Mouse (Mus musculus) large intestine, adult 2 months (tissue): ENCODE measurements around the gene Mtrf1. TPM values are rescaled to one million over a fixed set of nuclear protein-coding genes. Genes with fewer than 3 reads are reported as not detected.
"Not testable (repeated sequence)": the region's sequence is repeated elsewhere in the genome, so short reads cannot be mapped to it uniquely, and the experiment has no call there.

Experiments
- DNase-seq: peaks from one replicate; pipeline ENCODE4 v3.0.0-alpha.2; 2012; ENCODE audit warnings: low read depth, low spot score
- WGBS: fragments of 180-500 bp; shearing (Covaris S2); methylation state at CpG from one replicate; pipeline ENCODE4 v1.1.7; 2018; 5-methylcytosine and 5-hydroxymethylcytosine counted together
- polyA plus RNA-seq: library from polyadenylated mRNA; depleted of rRNA; stranded (reverse); fragments of >200 nt; gene quantifications from 2 replicates; pipeline ENCODE4 v1.2.3, GENCODE M21; 2012; rRNA removed

Mtrf1 gene
- 1.6 and 1.7 TPM in 2 replicates for polyA plus RNA-seq

DNA sequence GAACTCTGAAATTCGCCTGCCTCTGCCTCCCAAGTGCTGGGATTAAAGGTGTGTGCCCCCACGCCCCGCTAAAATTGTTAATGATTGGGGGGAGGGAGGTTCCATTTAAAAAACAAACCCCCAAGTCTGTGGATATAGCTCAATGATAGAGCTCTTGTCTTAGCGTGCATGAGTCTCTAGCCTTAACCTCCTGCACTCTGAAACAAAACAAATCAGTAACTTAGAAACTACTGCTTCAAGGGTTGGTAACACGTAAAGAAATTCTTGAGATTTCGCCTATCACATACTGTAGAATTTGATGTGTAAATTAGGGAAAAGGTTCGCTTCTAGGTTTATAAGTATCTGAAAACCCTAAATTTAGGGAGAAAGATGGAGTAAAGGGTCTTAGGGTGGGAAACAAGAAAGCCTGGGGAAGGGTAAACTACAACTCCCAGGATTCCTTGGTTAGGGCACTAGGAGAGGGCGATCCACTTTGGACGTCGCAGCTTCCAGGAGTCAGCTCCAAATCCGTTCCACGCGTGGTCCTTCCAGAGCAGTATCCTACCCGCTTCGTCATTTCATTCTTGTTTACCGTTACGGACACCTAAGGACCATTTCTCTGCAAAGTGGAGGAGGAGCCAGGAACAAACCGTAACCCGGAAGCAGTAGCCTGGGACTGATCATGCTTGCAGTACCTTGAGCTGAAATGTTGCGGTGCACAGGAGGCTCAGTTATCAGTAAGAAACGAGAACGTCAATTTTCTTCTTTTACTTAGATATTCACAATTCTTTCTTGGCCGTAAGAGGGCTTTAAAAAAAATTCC is at the start of gene Mtrf1:
Gene Mtrf1 (plus strand): TSS at position 452 of the 802 bp plus-strand sequence.
- peak; percentile 47 for DNase-seq
- WGBS, result 18% methylated on average over 23 of the region's 23 CpGs

DNA sequence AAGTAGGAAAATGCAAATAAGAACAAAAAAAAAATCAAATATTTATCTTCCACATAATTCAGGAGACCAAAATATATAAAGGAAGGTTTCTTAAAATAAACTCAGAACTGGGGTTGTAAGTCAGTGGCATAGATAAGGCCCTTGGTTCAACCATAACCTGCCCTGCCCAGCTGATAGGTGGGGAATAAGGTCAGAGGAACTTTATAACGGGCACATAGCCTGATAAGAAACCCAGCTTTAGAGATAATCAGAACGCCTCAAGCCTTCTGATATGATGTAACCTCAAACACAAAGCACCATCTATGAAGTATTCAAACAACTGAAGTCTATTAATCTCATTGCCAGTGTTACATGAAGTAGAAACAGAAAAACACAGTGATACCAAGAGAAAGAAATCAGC is 39.5 kb upstream of the Mtrf1 start:
- 42% methylated on average over 2 of the region's 2 CpGs for WGBS
- no peak for DNase-seq

DNA sequence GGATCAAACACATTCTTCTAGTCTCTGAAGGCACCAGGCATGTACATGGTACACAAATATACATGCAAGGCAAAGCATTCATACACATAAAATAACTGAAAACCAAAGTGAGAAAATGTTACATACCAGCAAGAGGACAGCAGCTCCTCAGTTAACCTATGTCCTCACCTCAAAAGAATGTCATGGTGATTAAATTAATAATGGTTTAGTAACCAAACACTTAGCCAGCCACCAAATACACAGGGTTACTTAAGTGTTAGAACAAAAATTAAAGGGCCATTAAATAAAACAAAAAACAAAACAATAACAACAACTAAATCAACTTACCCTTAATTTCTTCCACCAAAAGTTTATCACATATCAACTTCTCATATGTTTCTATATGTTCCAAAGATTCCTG is 20.5 kb upstream of the Mtrf1 start:
- no peak for DNase-seq

DNA sequence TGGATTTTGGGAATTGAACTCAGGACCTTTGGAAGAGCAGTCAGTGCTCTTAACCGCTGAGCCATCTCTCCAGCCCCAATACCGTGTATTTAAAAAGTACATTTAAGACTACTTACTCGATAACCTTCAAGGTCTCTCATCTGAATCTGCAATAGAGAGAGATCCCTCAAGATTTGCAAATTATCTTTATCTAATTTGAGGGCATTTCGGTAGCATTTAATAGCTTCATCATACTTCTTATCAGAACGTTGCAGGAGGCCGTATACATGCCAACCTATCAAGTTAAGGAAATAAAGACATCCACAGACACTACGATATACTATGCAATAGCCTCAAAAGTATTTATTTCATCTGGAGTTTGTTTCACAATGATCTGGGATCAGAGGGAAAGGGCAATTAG is 14.5 kb upstream of the Mtrf1 start:
- DNase-seq, result no peak
- WGBS, result 91% methylated on average over 7 of the region's 7 CpGs

DNA sequence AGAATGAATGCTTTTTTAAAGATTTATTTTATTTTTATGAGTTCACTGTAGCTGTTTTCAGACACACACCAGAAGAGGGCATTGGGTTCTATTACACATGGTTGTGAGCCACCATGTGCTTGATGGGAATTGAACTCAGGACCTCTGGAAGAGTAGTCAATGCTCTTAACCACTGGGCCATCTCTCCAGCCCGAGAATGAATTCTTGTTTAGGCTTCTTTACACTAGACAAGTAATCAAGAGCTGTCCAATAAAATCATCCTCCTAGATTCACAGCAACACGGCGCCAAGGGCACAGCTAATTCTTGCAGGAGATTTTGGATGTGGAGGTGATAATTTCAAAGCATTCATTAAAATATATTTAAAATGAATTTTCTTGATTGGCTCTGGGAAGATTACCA is 9.3 kb upstream of the Mtrf1 start:
- DNase-seq, result no peak
- 80% methylated on average over 3 of the region's 3 CpGs for WGBS

DNA sequence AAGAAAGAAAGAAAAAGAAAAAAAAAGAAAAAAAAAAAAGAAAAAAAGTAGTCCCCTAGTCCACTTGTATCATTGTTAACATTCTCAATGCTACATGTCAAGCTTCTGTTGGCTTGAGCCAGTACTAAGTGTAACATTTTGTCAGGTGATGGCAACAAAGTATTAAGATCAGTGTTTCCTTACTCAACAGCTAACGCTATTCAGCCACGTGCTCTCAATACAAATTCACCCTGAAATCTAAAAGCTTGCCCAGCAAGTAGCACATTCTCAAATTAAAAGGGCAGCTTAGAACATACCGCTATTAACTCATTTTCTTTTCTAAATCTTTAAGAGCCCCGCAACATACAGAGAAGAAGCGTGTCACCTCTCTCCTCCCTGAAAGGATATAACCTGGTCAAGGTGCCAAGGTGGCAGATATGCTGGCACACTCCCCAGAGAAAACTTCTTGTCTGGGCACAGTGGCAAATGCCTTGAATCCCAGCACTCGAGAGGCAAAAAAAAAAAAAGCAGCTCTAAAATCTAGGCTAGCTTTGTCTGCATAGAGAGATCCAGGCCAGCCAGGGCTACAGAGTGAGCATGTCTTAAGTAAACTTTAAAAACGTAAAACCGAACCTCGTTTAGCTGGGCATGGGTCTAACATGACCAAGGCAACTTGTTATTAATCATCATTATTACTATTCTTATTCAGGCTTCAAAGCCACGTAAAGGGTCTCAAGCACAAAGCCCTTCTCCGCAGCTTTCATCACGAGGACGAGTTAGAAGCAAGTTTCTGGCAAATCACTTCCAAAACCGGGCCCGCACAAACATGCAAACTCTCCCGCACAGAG is 7.9 kb upstream of the Mtrf1 start:
- DNase-seq, result no peak

DNA sequence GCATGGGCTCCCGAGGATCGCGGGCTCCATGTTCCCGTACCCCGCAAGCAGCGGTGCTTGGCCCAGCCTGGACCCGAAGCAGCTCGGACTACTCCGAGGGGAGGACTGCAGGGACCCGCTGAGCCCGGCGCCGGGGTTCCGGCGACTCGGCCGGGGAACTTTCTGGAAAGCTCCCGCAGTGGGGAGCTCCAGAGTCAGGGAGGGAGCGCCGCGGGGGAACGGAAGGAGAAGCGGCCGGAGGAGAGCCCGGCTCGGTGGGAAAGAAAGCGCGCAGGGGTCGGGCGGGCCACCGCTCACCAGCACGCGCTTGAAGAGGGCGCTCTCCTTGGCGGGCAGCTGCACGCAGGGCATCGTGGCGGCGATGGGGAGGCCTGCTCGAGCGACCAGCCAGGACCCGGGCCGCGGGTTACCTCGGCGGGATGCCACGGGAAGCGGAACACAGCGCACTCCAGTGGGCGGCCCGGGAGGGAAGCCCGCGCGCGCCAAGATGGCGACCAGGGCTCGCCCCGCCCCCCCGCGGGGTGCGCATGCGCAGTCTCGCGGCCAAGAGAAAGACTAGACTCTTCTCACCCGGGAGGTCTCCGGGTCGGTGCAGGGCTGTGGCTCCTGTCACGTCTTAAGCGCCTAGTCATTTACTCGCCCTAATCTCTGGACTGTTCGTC is 7.2 kb upstream of the Mtrf1 start, which contains the start of gene Naa16:
Gene Naa16 (minus strand): TSS at position 514 of the 662 bp plus-strand sequence.
- DNase-seq, result peak; percentile 57
- WGBS, result under 1% methylated on average over 71 of the region's 71 CpGs

More for the DNA sequence above, 7.9 kb upstream of the Mtrf1 start:
- WGBS, result under 1% methylated on average over 16 of the region's 16 CpGs

DNA sequence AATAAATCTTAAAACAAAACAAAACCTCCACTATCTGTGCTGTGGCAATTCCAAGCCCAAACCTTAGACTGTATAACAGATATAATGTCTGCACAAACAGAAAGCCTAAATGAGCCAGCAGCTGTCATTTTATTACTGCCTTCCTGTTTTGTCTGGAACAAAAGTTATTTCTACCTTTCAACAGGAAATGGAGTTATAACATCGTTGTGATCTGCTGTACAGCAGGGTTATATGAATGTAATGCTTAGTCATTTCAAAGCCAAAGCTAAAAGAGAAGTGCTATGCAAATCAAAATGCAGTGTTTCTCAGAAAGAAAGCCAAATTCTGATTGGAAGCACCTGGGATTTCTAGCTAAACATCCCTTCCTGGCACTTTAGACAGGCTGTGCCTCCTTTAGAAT is 4.3 kb upstream of the Mtrf1 start:
- no peak for DNase-seq
- 0% methylated on average over 1 of the region's 1 CpGs for WGBS

DNA sequence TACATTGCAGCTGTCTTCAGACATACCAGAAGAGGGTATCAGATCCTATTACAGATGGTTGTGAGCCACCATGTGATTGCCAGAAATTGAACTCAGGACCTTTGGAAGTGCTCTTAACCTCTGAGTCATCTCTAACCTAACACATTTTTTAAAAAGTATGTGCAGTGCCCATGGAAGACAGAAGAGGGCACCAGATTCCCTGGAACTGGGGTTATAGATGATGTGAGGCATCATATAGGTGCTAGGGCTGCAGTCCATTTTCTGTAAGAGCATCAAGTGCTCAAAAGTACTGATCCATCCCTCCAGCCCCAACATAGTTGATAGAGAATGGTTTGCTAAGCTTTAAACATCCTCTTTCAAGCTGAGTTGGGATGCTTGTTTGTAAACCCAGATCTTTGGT is 3.0 kb upstream of the Mtrf1 start:
- DNase-seq, result peak; percentile 38

DNA sequence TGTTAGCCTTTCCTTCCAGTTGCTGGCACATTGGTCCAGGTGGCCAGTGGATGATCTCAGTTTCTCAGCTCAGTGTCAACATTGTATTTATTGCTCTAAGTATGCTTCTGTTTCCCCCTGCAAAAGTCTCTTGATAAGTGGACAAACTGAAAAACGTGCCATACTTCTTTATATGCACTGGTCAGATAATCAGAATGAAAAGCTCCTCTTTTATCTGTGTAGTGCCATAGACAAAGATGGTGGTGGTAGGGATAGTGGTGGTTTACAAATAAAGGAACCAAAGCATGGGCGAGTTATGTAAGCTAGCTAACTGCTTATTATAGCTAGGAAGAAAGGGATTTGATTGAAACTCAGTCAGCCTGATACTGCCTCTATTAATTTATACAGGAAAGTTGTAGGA is 10.1 kb downstream of the Mtrf1 start:
- no peak for DNase-seq
- WGBS, result 71% methylated on average over 2 of the region's 2 CpGs

DNA sequence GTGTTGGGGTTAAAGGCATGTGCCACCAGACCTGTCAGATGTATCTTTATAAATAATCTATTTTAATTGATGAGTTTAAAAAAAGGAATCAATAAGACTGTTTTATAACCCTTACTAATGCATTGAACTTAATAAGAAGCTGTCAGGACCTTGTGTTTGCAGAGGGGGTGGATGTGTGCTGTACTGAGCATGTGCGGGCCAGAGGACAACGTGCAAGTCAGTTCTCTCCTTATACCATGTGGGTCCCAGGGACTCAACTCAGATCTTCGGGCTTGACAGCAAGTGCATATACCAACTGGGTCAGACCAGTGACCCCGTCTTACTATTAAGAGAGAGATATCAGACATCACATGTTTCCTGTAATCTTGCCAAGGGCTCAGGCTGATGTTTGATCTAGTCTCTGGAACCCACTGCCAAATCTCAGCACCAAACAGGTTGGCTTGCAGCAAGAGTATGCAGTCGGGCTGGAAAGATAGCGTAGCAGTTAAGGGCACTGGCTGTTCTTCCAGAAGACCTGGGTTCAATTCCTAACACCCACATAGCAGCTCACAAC is 11.8 kb downstream of the Mtrf1 start:
- DNase-seq, result no peak
- 87% methylated on average over 6 of the region's 6 CpGs for WGBS

DNA sequence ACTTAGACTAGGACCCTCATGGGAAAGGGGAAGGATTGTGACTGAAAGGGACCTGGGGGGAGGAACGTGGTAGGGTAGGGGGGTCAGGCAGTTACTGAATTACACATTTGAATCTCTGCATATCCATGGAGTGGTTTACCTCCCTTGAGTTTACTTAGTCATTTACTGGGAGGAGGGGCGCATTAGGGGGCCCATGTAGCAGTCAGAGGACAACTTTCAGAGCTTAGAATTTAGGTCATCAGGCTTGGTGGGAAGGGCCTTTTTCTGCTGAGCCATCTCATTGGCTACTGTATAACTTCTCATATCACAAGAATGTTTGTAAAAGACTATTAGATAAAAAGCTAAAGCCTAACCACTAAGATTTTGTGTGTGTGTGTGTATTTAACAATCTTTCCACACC is 13.1 kb downstream of the Mtrf1 start:
- no peak for DNase-seq
- WGBS, result 76% methylated on average over 2 of the region's 2 CpGs

DNA sequence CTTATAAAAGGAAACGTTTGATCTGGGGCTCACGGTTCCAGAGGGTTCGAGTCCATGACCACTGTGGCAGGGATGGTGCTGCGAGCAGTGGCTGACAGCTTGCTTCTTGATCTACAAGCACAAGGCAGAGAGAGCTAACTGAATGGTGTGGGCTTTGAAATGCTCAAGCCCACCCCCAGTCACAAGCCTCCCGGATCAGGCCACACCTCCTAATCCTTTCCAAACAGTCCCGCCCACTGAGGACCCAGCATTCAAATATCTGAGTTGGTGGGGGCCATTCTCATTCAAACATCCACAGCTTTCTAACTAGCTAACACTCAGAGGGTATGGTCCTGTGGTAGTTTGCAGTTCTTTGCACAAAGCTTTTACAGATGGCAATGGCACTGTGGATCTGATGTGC is 15.5 kb downstream of the Mtrf1 start:
- DNase-seq, result no peak
- WGBS, result 95% methylated on average over 6 of the region's 6 CpGs

DNA sequence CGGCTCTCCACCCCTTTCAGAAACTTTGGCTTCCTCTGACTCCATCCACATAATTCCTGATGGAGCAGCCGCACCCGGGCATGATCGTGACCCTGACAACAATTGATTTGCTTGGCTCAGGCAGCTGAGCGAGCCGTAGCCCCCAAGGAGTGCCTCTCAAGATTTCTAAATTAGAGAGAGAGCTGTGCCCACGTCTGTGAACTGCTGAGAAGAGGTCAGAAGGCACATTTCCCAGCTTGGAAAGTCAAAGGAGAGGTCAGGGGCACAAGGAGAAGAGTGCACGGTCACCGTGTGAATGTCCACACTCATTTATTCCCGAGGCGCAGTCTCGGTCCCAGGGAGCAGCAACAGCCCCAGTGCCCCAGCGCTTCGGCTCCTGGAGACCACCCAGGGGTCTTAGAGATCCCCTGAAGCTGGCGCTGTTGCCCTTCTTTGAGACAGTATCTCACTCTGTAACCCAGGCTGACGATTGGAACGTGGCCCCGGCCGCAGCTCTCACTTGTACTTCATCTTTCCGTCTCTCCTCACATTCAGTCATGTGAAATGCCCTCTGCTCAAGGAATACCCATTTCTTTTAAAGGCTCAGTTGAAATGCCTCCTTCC is 22.6 kb downstream of the Mtrf1 start:
- DNase-seq, result no peak
- 81% methylated on average over 20 of the region's 20 CpGs for WGBS

DNA sequence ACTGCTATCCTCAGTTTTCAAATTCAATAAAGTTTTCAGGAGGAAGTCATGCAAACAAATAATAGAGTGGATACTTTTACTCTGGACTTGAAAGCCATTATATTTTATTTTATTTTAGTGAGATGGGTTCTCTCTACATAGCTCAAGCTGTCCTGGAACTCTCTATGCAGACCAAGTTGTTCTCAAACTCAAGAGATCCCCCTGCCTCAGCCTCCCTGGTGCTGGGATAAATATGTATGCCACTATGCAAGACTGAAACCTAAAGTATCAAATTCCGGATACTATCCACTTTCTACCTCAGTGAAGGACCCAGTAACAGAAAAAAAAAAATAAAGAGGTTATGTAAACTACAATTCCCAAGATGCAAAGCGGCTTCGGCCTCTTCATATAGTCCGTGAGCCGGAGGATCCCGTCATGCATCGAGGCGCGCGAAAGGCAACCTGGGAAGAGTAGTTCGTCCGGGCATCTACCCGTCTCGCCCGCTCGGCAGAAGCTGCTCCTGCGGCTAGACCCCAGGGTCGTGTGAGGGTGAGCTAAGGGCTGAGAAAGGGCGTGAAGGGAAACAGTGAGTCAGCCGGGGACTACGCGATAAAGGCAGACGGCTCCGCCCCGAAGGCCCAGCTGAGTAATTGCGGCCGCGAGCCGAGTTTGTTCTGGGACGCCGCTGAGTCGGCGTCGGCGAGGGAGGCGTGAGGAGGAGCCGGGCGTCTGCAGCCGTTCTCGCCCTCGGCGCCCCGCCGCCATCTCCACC is 28.6 kb downstream of the Mtrf1 start, which contains the start of gene Kbtbd7:
Gene Kbtbd7 (plus strand): TSS at position 533 of the 751 bp plus-strand sequence.
- under 1% methylated on average over 44 of the region's 44 CpGs for WGBS
- DNase-seq, result peak; percentile 89

DNA sequence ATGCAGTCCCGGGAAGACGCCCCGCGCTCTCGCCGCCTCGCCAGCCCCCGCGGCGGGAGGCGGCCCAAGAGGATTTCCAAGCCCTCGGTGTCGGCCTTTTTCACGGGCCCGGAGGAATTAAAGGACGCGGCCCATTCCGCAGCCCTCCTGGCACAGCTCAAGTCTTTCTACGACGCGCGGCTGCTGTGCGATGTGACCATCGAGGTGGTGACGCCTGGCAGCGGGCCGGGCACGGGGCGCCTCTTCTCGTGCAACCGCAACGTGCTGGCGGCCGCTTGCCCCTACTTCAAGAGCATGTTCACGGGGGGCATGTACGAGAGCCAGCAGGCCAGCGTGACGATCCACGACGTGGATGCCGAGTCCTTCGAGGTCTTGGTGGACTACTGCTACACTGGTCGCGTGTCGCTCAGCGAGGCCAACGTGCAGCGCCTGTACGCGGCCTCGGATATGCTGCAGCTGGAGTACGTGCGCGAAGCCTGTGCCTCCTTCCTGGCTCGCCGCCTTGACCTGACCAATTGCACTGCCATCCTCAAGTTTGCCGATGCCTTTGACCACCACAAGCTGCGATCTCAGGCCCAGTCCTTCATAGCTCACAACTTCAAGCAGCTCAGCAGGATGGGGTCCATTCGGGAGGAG is 29.3 kb downstream of the Mtrf1 start:
- WGBS, result 67% methylated on average over 13 of the region's 59 CpGs
- not testable (repeated sequence) for DNase-seq

DNA sequence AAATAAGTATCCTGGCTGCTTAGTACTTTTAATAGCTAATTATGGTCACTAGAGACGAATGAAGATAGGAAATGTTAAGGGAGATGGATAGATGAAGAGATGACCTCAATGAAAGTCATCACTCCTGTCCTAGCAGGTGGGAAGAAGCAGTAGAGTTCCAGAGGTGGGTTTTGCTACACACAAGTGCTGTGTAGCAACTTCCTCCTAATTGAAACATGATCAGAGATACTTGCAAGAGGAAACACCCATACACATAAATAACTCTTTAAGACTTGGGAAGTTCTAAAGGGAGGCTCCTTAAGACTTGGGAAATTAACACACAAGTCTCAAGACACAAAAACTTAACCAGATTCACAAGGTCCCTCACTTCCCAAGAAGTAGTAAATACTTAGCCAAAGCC is 36.5 kb downstream of the Mtrf1 start:
- 85% methylated on average over 1 of the region's 1 CpGs for WGBS
- DNase-seq, result no peak

DNA sequence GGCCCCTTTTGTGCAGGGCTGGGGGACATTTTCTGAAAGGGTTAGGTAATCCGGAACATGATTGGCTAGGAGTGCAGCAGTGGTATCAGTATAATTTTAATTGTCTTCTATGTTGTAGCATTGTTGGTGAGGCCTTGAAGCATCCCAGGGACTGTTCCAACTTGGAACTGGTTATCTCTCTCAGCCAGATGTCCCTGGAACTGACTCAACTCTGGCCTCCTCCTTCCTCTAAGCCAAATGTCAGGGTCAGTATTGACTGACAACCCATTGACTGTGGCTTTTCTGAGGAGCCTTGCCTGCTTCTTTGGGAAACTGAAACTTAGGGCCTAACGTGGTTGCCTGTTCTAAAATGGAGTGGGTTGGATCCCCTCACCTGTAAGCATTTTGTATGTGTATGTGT is 43.1 kb downstream of the Mtrf1 start:
- 84% methylated on average over 2 of the region's 2 CpGs for WGBS
- no peak for DNase-seq
